ENCODE assay signal across 22 mouse cellular contexts in the genomic region with DNA sequence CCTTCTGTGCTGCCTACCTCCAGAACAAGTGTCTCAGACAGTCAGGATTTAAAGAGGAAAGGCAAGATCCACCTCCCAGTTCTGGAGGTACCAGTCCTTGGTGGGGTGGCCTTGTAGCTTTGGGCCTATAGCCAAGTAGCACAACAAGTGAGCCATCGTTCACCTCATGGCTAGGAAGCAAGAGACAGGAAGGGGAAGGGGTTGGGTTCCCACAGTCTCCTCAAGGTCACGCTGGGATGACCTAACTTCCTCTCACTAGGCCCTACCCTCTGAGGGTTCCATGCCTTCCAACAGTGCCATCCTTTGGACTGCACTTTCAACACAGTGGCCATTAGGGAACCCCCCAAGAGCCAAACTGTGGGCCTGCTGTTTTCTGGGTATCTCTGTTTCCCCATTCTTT. TPM values are rescaled to one million over a fixed set of nuclear protein-coding genes. Genes with fewer than 3 reads are reported as not detected.
DNase-seq lines count a peak whose midpoint lies in the region; ATAC-seq and TF ChIP-seq lines count a peak whose summit lies in the region.
"Had no signal": no experiment of that assay in that cellular context is flagged by ENCODE, and none has a peak within 500 bp of the region (broad histone marks: within the 10 kb centered on the region; RNA-seq: fewer than 3 reads in every experiment).

No protein-coding gene starts in this region.

- no peaks in the 10 kb centered on the region for H3K9me3 ChIP-seq in hindbrain, embryonic 13.5 days
- no peaks in the 10 kb centered on the region for H3K9me3 ChIP-seq in hindbrain, embryonic 12.5 days (replicated peaks)
- no peaks in the 10 kb centered on the region for H3K9me3 ChIP-seq in midbrain, embryonic 10.5 days (replicated peaks)
- H3K9me3 ChIP-seq: heart, embryonic 13.5 days; intestine, embryonic 15.5 days; limb, embryonic 10.5 days; lung, embryonic 15.5 days; neural tube, embryonic 13.5 days had no signal

- no peak for TF ChIP-seq POLR2A in spleen, adult 2 months (IDR thresholded peaks at IDR 0.05; ENCODE audit: low read depth, low read length)

- no peaks in the 10 kb centered on the region; the same call in 1 of the 2 replicates for H3K36me3 ChIP-seq in hindbrain, embryonic 13.5 days
- H3K36me3 ChIP-seq in hindbrain, embryonic 12.5 days: no peaks in the 10 kb centered on the region
- no peaks in the 10 kb centered on the region for H3K36me3 ChIP-seq in spleen, adult 2 months (ENCODE audit: control insufficient read depth, insufficient read depth, low read length)
- no peaks in the 10 kb centered on the region for H3K36me3 ChIP-seq in midbrain, embryonic 10.5 days
- H3K36me3 ChIP-seq: intestine, embryonic 15.5 days; limb, embryonic 10.5 days; lung, embryonic 15.5 days had no signal

- DNase-seq in adrenal gland, adult (ENCODE audit: inconsistent age in 2 of 2, low spot score in 1 of 2): peak; percentile 52 to 76
- no peak for DNase-seq in adrenal gland, postnatal 4 days (ENCODE audit: low spot score in 2 of 2)
- DNase-seq in spleen, adult 2 months (ENCODE audit: low read depth in 1 of 2, low spot score in 2 of 2): no peak
- DNase-seq in spleen, postnatal 10 days (ENCODE audit: low spot score in 2 of 2): no peak
- no peak for DNase-seq in thymus, postnatal 25 days
- no peak for DNase-seq in midbrain, embryonic 10.5 days (ENCODE audit: low spot score)
- DNase-seq: cerebellum, adult 11 months; cerebellum, postnatal 14 days; embryo, embryonic 11 days; gastrocnemius, postnatal 25 days; right cerebral cortex, postnatal 25 days; thymus, postnatal 14 days had no signal

- H3K9ac ChIP-seq in hindbrain, embryonic 13.5 days: no peak overlapping the region
- H3K9ac ChIP-seq in hindbrain, embryonic 12.5 days: no peak overlapping the region
- H3K9ac ChIP-seq: heart, embryonic 13.5 days; hindbrain, embryonic 14.5 days; intestine, embryonic 15.5 days; lung, embryonic 15.5 days; neural tube, embryonic 13.5 days had no signal

- no peak overlapping the region for H3K4me3 ChIP-seq in hindbrain, embryonic 13.5 days
- H3K4me3 ChIP-seq in hindbrain, embryonic 12.5 days: no peak overlapping the region
- no peak overlapping the region for H3K4me3 ChIP-seq in spleen, adult 2 months (ENCODE audit: extremely low read depth, insufficient read depth, insufficient read length)
- H3K4me3 ChIP-seq in midbrain, embryonic 10.5 days: no peak overlapping the region
- H3K4me3 ChIP-seq: heart, embryonic 13.5 days; intestine, embryonic 15.5 days; left cerebral cortex, adult 2 months; limb, embryonic 10.5 days; lung, embryonic 15.5 days; neural tube, embryonic 13.5 days had no signal

- 80% methylated on average over 2 of the region's 2 CpGs for WGBS in hindbrain, embryonic 13.5 days
- 88% methylated on average over 2 of the region's 2 CpGs for WGBS in hindbrain, embryonic 12.5 days
- 28% methylated on average over 2 of the region's 2 CpGs for WGBS in spleen, adult 2 months
- WGBS in midbrain, embryonic 10.5 days: 85% methylated on average over 2 of the region's 2 CpGs

- H3K27me3 ChIP-seq in hindbrain, embryonic 13.5 days: no peaks in the 10 kb centered on the region
- H3K27me3 ChIP-seq in hindbrain, embryonic 12.5 days: no peaks in the 10 kb centered on the region
- H3K27me3 ChIP-seq in spleen, adult 2 months (ENCODE audit: control insufficient read depth, insufficient read depth, low read length): no peaks in the 10 kb centered on the region
- no peaks in the 10 kb centered on the region for H3K27me3 ChIP-seq in midbrain, embryonic 10.5 days (ENCODE audit: low read depth, poor library complexity, severe bottlenecking)
- H3K27me3 ChIP-seq: intestine, embryonic 15.5 days; lung, embryonic 15.5 days; neural tube, embryonic 13.5 days had no signal

- H3K27ac ChIP-seq in hindbrain, embryonic 13.5 days: 0 out of 2 replicates have a peak overlapping the region, but pooled peaks have one; percentile 23
- H3K27ac ChIP-seq in hindbrain, embryonic 12.5 days: no peak overlapping the region
- H3K27ac ChIP-seq in spleen, adult 2 months (ENCODE audit: insufficient read depth, low read length): peak overlapping the region; percentile 22; the same call in 1 of the 2 replicates
- H3K27ac ChIP-seq in midbrain, embryonic 10.5 days (replicated peaks): no peak overlapping the region
- H3K27ac ChIP-seq: heart, embryonic 13.5 days; hindbrain, embryonic 14.5 days; intestine, embryonic 15.5 days; left cerebral cortex, adult 2 months; limb, embryonic 10.5 days; lung, embryonic 15.5 days; neural tube, embryonic 13.5 days had no signal

- H3K4me2 ChIP-seq in hindbrain, embryonic 13.5 days: no peak overlapping the region
- H3K4me2 ChIP-seq in hindbrain, embryonic 12.5 days (replicated peaks): no peak overlapping the region
- H3K4me2 ChIP-seq: heart, embryonic 13.5 days; hindbrain, embryonic 14.5 days; intestine, embryonic 15.5 days; liver, embryonic 11.5 days; lung, embryonic 15.5 days; neural tube, embryonic 13.5 days had no signal

- TF ChIP-seq CTCF in spleen, adult 2 months (IDR thresholded peaks at IDR 0.05; ENCODE audit: extremely low read depth, insufficient read depth, insufficient read length, insufficient replicate concordance): no peak

- ATAC-seq in hindbrain, embryonic 13.5 days (ENCODE audit: low FRiP score): no peak
- ATAC-seq in hindbrain, embryonic 12.5 days (ENCODE audit: low FRiP score): no peak
- ATAC-seq: intestine, embryonic 15.5 days had no signal

- H3K4me1 ChIP-seq in hindbrain, embryonic 13.5 days (replicated peaks): peaks cover 20% of the 10 kb centered on the region
- H3K4me1 ChIP-seq in hindbrain, embryonic 12.5 days: peaks cover 5% of the 10 kb centered on the region; the same call in 1 of the 2 replicates
- no peaks in the 10 kb centered on the region for H3K4me1 ChIP-seq in spleen, adult 2 months (ENCODE audit: control insufficient read depth, insufficient read depth, insufficient read length)
- peaks cover 3% of the 10 kb centered on the region; the same call in 1 of the 2 replicates for H3K4me1 ChIP-seq in midbrain, embryonic 10.5 days
- H3K4me1 ChIP-seq: intestine, embryonic 15.5 days; lung, embryonic 15.5 days had no signal

RNA-seq across cellular contexts. Expression of a gene that starts 27.7 kb away (rescaled TPM):
- total RNA-seq in adrenal gland, postnatal 4 days (2021): 10 to 100 TPM; 60.3 to 62.9 TPM
- 22.9 and 23.7 TPM in 2 replicates for polyA plus RNA-seq in hindbrain, embryonic 13.5 days (2015; fragmentation: Nextera tagmentation; extraction: Ambion mirVana)
- 33.3 and 35.1 TPM in 2 replicates for polyA plus RNA-seq in hindbrain, embryonic 12.5 days (2016; fragmentation: Nextera tagmentation; extraction: Ambion mirVana)
- polyA plus RNA-seq in spleen, adult 2 months (2012; rRNA removed): 14.3 and 20.5 TPM in 2 replicates
- polyA plus RNA-seq in midbrain, embryonic 10.5 days (2016; fragmentation: Nextera tagmentation; extraction: Ambion mirVana): 18.0 and 19.0 TPM in 2 replicates

Comparison
In these comparisons a context has a peak if more than half of its experiments do, and no peak if none do; other contexts are left out.
1. DNase-seq: peak in adrenal gland, adult (2 of 2); none in adrenal gland, postnatal 4 days (0 of 2), spleen, adult 2 months (0 of 2), spleen, postnatal 10 days (0 of 2), thymus, postnatal 25 days (single experiment) and midbrain, embryonic 10.5 days (single experiment).
2. H3K27ac ChIP-seq: peak in hindbrain, embryonic 13.5 days (single experiment) and spleen, adult 2 months (single experiment); none in hindbrain, embryonic 12.5 days (single experiment) and midbrain, embryonic 10.5 days (single experiment).